Mouse (Mus musculus) fat pad, adult 2 months (tissue): Measurements from ENCODE around the gene Sdk1.

ENCODE experiments used
- DNase-seq: peaks from one replicate; pipeline ENCODE4 v3.0.0-alpha.2; 2011; ENCODE audit warnings: low read depth, low spot score; ENCODE audit errors: extremely low read depth

Sdk1 gene

GRCm38 (mm10) chr5:141324910-141325309 lies 83.6 kb downstream of the Sdk1 start:
- no peak for DNase-seq

GRCm38 (mm10) chr5:141344376-141344775 lies 103.1 kb downstream of the Sdk1 start:
- DNase-seq = no peak

- no peak for DNase-seq
Observed at GRCm38 (mm10) chr5:141345476-141345875, 104.2 kb downstream of the Sdk1 start.

GRCm38 (mm10) chr5:141362676-141363075 lies 121.4 kb downstream of the Sdk1 start:
- DNase-seq = no peak

- DNase-seq = no peak
Observed at GRCm38 (mm10) chr5:141363956-141364355, 122.7 kb downstream of the Sdk1 start.

GRCm38 (mm10) chr5:141368567-141368966 lies 127.3 kb downstream of the Sdk1 start:
- peak; percentile 28 for DNase-seq

- DNase-seq = no peak
Observed at GRCm38 (mm10) chr5:141374797-141375196, 133.5 kb downstream of the Sdk1 start.

GRCm38 (mm10) chr5:141379836-141380773 lies 138.8 kb downstream of the Sdk1 start:
- no peak for DNase-seq

GRCm38 (mm10) chr5:141380774-141381156 lies 139.5 kb downstream of the Sdk1 start:
- DNase-seq = no peak

GRCm38 (mm10) chr5:141381581-141381980 lies 140.3 kb downstream of the Sdk1 start:
- no peak for DNase-seq

GRCm38 (mm10) chr5:141382246-141382835 lies 141.1 kb downstream of the Sdk1 start:
- DNase-seq = peak; percentile 63

- DNase-seq = no peak
Observed at GRCm38 (mm10) chr5:141388451-141388850, 147.2 kb downstream of the Sdk1 start.

GRCm38 (mm10) chr5:141390541-141390940 lies 149.3 kb downstream of the Sdk1 start:
- no peak for DNase-seq

GRCm38 (mm10) chr5:141391153-141391552 lies 149.9 kb downstream of the Sdk1 start:
- DNase-seq = no peak

- no peak for DNase-seq
Observed at GRCm38 (mm10) chr5:141393846-141394245, 152.6 kb downstream of the Sdk1 start.

- DNase-seq = no peak
Observed at GRCm38 (mm10) chr5:141394586-141394985, 153.3 kb downstream of the Sdk1 start.

- DNase-seq = no peak
Observed at GRCm38 (mm10) chr5:141403741-141404140, 162.5 kb downstream of the Sdk1 start.

GRCm38 (mm10) chr5:141404651-141405050 lies 163.4 kb downstream of the Sdk1 start:
- no peak for DNase-seq

- DNase-seq = no peak
Observed at GRCm38 (mm10) chr5:141406926-141407325, 165.6 kb downstream of the Sdk1 start.

GRCm38 (mm10) chr5:141413013-141413412 lies 171.7 kb downstream of the Sdk1 start:
- DNase-seq = no peak

- no peak for DNase-seq
Observed at GRCm38 (mm10) chr5:141415644-141416243, 174.5 kb downstream of the Sdk1 start.

GRCm38 (mm10) chr5:141428132-141428531 lies 186.8 kb downstream of the Sdk1 start:
- DNase-seq = no peak
